Mouse (Mus musculus) CD4-positive, CD25-positive, alpha-beta regulatory T cell, adult 4 months (primary cell): ENCODE results near the gene Mboat2. TPM values are rescaled to one million over a fixed set of nuclear protein-coding genes. Genes with fewer than 3 reads are reported as not detected.

Experiments
- ATAC-seq: one replicate; pipeline ENCODE4 v1.8.0; 2017
- polyA plus RNA-seq, 2 experiments: library from polyadenylated mRNA; unstranded; fragments of 100-300 nt; shearing (Covaris generic); gene quantifications; one replicate each; pipeline ENCODE4 v1.2.1; 2017

Gene Mboat2
- polyA plus RNA-seq, 2 experiments from 2014 or later, result 0.15 to 0.34 TPM

GRCm38 (mm10) chr12:24952147-24952546, 121.5 kb downstream of the Mboat2 start:
- ATAC-seq, result peak; percentile 54

DNA sequence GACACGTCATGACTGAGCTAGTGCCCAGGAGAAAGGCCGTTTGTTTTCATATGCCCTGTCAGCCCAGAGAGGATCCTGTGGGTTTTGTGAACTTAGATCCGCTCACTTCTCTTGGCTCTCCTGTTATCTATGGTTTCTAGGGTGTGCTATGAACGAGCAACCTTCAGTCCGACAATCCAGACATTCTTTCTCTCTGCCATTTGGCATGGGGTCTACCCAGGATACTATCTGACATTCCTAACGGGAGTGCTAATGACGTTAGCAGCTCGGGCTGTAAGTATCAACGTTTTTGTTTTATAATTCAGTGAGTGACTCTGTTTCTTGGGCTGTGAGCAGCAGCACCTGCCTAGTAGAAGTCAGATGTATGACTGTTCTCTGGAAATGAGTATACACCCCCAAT, 124.5 kb downstream of the Mboat2 start:
- ATAC-seq, result no peak

DNA sequence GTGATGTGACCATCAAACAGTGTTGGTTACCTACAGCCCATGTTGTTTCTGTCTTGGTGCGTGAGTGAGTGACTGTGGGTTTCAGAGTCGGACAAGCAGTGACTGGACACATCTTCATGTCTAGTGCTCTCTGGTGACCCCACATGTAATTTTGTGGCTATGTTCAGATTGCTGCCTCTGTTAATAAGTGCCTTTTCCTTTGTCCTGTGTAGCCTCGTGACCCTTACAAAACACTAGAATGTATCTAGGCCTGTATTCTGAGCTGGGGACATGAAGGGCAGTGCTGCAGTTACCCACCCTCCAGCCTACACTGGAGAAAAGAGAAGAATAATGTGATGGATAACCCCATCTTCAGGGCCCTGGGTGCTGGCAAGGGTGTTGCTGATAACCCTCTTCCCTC, 127.8 kb downstream of the Mboat2 start:
- no peak for ATAC-seq

DNA sequence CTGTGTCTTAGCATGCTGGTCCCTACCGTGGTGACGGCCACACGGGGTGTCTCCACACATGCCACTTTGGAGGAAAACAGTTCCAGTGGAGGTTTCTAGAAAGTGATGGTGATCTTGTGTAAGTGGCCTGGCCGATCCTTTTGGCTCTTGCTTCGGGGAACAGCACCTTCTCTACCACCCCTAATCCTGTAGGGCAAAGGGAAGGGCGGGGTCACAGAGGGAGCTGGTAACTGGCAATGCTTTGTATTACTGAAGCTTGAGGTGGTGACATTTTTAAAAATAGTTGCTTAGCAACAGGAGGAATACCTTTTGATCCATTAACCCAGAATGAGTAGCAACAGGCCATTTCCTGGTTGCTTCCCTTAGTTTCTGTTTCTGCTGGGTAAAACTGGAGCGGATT, 131.1 kb downstream of the Mboat2 start:
- ATAC-seq, result no peak

DNA sequence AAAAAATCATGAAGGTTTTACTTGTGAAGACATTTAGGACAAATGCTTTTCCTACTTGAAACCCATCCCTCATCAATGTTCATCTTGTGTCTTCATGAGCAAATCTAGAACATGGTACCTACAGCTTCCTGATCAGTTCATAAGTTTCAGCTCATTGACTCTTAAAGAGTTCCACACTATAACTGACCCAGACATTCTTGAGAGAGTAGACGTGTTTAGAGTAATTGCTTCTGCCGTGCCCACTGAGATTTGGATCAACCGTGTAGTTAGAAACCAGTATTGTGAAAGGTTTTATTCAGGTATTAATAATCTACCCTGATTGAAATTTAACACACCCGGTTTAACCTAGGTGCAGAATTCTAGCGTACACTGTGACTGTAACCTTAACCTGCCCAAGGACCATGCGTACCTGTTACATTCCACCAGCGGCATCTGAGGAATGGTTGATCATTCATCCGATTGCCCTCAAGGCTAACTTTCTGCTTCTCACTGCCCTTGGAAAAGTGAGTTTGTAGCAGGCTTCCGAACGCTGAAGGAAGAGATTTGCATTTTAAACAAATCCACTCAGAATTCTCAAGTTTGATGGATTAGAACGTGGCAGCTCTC, 131.8 kb downstream of the Mboat2 start:
- no peak for ATAC-seq

GRCm38 (mm10) chr12:24963393-24964022, 132.8 kb downstream of the Mboat2 start:
- ATAC-seq, result no peak

DNA sequence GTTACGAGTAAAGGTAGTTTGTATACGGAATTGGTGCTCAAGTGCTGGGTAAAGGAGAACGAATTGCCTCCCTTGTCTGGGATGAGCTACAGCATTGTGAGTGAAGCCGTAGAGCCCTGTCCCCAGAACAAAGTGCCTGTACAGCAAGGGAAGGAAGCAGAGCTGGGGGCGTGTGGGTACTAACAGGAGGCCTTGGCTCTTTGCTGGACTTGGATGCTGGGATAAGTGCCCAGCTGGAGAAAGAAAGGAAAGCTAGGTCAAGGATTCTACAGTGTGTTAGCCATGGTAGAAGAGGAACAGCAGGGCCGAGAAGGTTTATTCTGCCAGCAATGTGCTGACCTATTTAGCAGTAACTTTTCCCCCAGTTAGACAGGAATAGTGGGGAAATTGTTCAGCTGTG, 134.7 kb downstream of the Mboat2 start:
- ATAC-seq, result no peak

DNA sequence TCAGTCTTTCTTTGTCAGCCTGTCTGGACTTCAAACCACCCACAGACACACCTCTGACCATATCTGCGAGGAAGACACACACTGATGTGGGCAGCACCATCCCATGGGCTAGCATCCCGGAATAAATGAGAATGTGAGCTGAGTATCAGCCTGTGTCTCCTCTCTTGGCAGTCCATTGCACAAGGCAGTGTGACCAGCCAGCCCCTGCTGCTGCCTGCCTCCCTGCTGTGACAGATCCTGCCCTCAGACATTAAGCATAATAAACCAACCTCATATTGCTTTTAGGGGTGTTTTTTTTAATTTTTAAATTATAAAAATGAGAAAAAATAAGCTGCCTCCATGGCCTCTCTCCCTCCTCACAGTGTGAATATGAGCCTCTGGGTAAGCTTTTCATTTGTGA, 135.4 kb downstream of the Mboat2 start:
- no peak for ATAC-seq

- no peak for ATAC-seq
These were observed 141.0 kb downstream of the Mboat2 start for GRCm38 (mm10) chr12:24971490-24972200.

DNA sequence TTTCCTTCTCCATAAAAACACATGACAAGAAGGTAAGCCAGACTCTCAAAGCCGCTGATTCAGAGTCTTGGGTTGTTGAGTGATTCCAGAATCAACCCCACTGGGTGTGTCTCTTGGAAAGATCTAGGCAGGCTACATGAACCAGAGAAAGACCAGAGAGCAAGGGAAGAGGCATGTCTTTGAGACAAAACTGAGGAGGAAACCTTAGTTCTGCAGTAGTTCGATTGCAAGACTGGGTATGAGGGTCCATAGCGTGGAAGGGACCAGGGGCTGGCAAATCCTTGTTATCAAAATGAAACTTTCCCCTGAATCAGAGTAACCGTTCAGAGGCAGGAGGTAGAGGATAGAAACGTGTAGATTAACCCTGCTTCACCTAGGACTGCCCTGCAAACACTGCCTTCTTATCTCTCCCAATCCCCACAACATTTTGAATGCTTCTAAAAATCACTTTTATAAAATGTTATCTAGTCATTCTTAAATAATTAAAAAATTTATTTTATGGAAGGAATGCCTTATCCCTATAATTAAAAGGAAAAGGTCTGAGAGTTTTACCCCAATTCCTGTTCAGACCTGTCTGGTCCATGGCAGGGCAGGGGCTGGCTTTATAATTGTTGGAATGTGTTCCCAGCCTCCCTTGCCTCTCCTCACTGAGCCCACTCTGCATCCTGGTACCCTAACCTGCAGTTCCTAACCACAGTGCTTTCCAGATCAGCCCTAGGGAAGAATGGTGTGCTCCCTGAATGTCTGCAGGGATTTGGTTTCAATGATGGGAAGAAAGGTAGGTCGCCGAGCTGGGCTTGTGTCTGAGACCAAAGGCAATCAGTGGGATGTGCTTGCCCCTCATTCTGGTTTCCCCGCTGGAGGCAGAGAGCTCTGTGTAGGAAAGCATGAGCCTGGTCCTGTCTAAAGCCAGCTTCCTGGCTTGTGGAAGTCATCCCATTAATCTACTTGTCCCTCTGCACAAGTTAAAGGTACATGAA, 142.0 kb downstream of the Mboat2 start:
- no peak for ATAC-seq

- ATAC-seq, result peak; percentile 6
These were observed 142.9 kb downstream of the Mboat2 start for GRCm38 (mm10) chr12:24973586-24973985.

- peak; percentile 87 for ATAC-seq
These were observed 143.9 kb downstream of the Mboat2 start, which contains the start of gene Kidins220 for GRCm38 (mm10) chr12:24974446-24975114. TSS of gene Kidins220 (plus strand) at chr12:24974925.

- peak; percentile 68 for ATAC-seq
These were observed 144.5 kb downstream of the Mboat2 start for GRCm38 (mm10) chr12:24975115-24975733.

DNA sequence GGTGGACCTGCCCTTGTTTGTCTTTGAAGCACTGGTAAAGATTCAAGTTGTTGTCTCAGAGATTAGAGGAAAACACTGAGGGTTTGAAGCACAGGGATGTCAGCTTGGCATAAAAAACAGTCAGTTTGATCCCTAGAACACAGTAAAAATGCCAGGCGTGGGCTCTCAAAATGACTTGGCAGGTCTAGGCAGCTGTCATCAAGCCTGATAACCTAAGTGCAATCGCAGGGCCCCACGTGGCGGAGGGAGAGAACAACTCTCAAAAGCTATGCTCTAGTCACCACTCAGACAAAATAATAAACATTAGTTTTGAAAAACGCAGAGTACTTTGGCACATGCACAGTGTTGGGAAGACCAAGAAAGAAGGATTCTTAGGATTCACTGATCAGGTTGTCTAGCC, 154.5 kb downstream of the Mboat2 start:
- ATAC-seq, result no peak

DNA sequence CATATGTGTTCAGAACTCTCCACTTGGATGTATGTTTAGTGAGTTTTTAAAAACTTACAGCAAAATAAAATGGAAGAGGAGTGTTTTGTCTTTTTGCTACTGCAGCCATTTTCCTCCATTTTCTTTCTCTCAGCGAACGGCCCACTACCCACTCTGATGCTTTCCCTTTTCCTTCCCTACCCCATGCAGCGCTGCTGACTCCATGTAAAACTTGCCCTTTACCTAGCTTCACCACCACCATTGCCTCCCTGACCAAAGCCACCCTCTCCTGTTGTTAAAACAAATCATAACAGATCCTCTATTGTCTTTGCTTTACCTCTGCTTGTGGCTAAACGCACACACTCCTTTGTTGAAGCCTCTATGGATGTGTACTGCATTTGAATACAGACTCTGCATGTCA, 164.7 kb downstream of the Mboat2 start:
- ATAC-seq, result no peak

DNA sequence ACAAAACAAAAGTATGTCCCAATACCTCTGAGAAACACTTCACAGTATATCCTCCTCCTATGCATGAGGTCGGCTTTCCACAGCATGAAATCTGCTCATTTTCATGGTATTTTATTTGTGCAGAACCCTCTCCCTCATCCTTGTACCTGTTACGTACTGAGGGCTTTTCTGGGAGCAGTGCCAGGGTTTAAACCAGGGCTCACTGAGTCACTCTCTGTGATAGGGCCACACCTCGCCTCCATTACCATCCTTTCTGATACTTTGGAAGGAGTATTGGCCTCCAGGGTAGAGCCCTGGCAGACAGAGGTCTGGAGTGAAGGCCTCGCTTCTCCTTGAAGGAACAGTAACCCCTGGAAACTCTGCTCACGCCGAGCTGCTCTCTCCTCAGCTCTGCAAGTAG, 174.7 kb downstream of the Mboat2 start:
- ATAC-seq, result no peak

DNA sequence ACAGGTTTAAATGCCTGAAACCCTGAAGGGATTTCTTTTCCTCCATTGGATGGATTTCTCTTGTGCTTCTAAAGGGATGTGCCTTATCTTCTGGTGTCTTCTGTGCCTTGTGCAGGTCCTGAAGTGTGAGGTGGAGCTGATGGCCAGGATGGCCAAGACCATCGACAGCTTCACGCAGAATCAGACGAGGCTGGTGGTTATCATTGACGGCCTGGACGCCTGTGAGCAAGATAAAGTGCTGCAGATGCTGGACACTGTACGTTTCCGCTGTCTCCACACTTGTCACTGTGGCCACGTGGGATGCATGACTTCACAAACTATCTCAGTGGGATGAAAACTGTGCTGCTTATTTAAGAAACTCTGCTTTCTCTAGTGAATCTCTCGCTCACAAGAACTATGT, 179.3 kb downstream of the Mboat2 start:
- no peak for ATAC-seq

DNA sequence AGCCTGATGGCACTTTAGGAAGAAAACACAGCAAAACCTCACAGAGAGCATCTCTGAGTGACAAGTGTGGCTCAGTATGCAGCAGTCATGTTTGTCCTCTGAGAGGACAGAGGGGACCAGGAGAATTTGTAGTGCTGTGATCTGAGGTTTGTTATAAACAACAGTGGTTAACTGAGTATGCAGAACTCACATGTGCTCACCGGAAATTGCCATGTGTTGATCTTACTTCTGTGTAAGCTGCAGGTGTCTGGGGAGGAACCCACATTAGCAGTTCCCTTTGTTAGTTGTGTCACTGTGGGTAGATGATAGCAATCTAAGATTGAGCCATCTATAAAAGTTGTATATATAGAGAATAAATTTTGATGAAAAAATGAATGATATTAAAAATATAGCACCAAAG, 179.7 kb downstream of the Mboat2 start:
- peak; percentile 39 for ATAC-seq

GRCm38 (mm10) chr12:25011733-25012367, 181.2 kb downstream of the Mboat2 start:
- ATAC-seq, result no peak

- no peak for ATAC-seq
These were observed 182.2 kb downstream of the Mboat2 start for GRCm38 (mm10) chr12:25012555-25013540.
